Mouse (Mus musculus): ENCODE measurements around the gene Slc41a2. TPM values are rescaled to one million over a fixed set of nuclear protein-coding genes. Genes with fewer than 3 reads are reported as not detected.

Gene Slc41a2
- polyA plus RNA-seq, 1 experiment from 2014 or later = 0.36 TPM

GRCm38 (mm10) chr10:83287828-83288227, 49.9 kb downstream of the Slc41a2 start:
- WGBS = 85% methylated on average over 6 of the region's 6 CpGs
- Histone ChIP-seq H3K4me3 (no peak overlapping the region), H3K36me3 (replicated peaks) (no peaks in the 10 kb centered on the region), H3K4me1 (0 out of 2 replicates have a peak, but pooled peaks cover 5% of the 10 kb centered on the region), H3K27ac (no peak overlapping the region), H3K27me3 (ENCODE audit: poor library complexity, severe bottlenecking) (peaks cover 17% of the 10 kb centered on the region), H3K9me3 (no peaks in the 10 kb centered on the region)
- no peak for DNase-seq (ENCODE audit: extremely low spot score, low spot score)

GRCm38 (mm10) chr10:83286399-83286798, 51.3 kb downstream of the Slc41a2 start:
- Histone ChIP-seq H3K27ac (no peak overlapping the region), H3K9me3 (no peaks in the 10 kb centered on the region), H3K27me3 (ENCODE audit: poor library complexity, severe bottlenecking) (peaks cover 9% of the 10 kb centered on the region), H3K4me3 (no peak overlapping the region), H3K4me1 (0 out of 2 replicates have a peak, but pooled peaks cover 5% of the 10 kb centered on the region), H3K36me3 (replicated peaks) (no peaks in the 10 kb centered on the region)
- no peak for DNase-seq (ENCODE audit: extremely low spot score, low spot score)
- 78% methylated on average over 7 of the region's 7 CpGs for WGBS

GRCm38 (mm10) chr10:83285724-83286256, 51.9 kb downstream of the Slc41a2 start:
- H3K36me3 ChIP-seq (replicated peaks) = no peaks in the 10 kb centered on the region
- H3K4me1 ChIP-seq = 0 out of 2 replicates have a peak, but pooled peaks cover 5% of the 10 kb centered on the region
- no peak overlapping the region for H3K27ac ChIP-seq
- 75% methylated on average over 7 of the region's 7 CpGs for WGBS
- no peaks in the 10 kb centered on the region for H3K9me3 ChIP-seq
- H3K4me3 ChIP-seq = no peak overlapping the region
- H3K27me3 ChIP-seq (ENCODE audit: poor library complexity, severe bottlenecking) = 0 out of 2 replicates have a peak, but pooled peaks cover 2% of the 10 kb centered on the region
- DNase-seq (ENCODE audit: extremely low spot score, low spot score) = no peak

- Histone ChIP-seq H3K4me1 (0 out of 2 replicates have a peak, but pooled peaks cover 5% of the 10 kb centered on the region), H3K36me3 (replicated peaks) (no peaks in the 10 kb centered on the region), H3K4me3 (no peak overlapping the region), H3K9me3 (no peaks in the 10 kb centered on the region), H3K27me3 (ENCODE audit: poor library complexity, severe bottlenecking) (no peaks in the 10 kb centered on the region), H3K27ac (no peak overlapping the region)
- DNase-seq (ENCODE audit: extremely low spot score, low spot score) = no peak
- WGBS = 92% methylated on average over 4 of the region's 4 CpGs
Measured at GRCm38 (mm10) chr10:83284916-83285315, 52.8 kb downstream of the Slc41a2 start.

- no peaks in the 10 kb centered on the region for H3K36me3 ChIP-seq (replicated peaks)
- no peaks in the 10 kb centered on the region for H3K4me1 ChIP-seq
- no peak overlapping the region for H3K27ac ChIP-seq
- DNase-seq (ENCODE audit: extremely low spot score, low spot score) = no peak
- 48% methylated on average over 13 of the region's 13 CpGs for WGBS
- no peak overlapping the region for H3K4me3 ChIP-seq
- no peaks in the 10 kb centered on the region for H3K9me3 ChIP-seq
- H3K27me3 ChIP-seq (ENCODE audit: poor library complexity, severe bottlenecking) = no peaks in the 10 kb centered on the region
Measured at GRCm38 (mm10) chr10:83266731-83267130, 71.0 kb downstream of the Slc41a2 start.

- H3K27ac ChIP-seq = no peak overlapping the region
- no peaks in the 10 kb centered on the region for H3K4me1 ChIP-seq
- H3K9me3 ChIP-seq = no peaks in the 10 kb centered on the region
- no peak overlapping the region for H3K4me3 ChIP-seq
- H3K36me3 ChIP-seq (replicated peaks) = no peaks in the 10 kb centered on the region
- no peaks in the 10 kb centered on the region for H3K27me3 ChIP-seq (ENCODE audit: poor library complexity, severe bottlenecking)
- WGBS = 92% methylated on average over 5 of the region's 5 CpGs
- DNase-seq (ENCODE audit: extremely low spot score, low spot score) = no peak
Measured at GRCm38 (mm10) chr10:83266241-83266640, 71.4 kb downstream of the Slc41a2 start.

- Histone ChIP-seq H3K4me1 (no peaks in the 10 kb centered on the region), H3K4me3 (no peak overlapping the region), H3K27me3 (ENCODE audit: poor library complexity, severe bottlenecking) (no peaks in the 10 kb centered on the region), H3K27ac (no peak overlapping the region), H3K36me3 (replicated peaks) (no peaks in the 10 kb centered on the region), H3K9me3 (no peaks in the 10 kb centered on the region)
- DNase-seq (ENCODE audit: extremely low spot score, low spot score) = no peak
- 74% methylated on average over 8 of the region's 8 CpGs for whole genome bisulfite sequencing
Measured at GRCm38 (mm10) chr10:83264680-83265079, 73.0 kb downstream of the Slc41a2 start.

GRCm38 (mm10) chr10:83264056-83264455, 73.6 kb downstream of the Slc41a2 start:
- no peak for DNase-seq (ENCODE audit: extremely low spot score, low spot score)
- Histone ChIP-seq H3K9me3 (no peaks in the 10 kb centered on the region), H3K4me3 (no peak overlapping the region), H3K4me1 (no peaks in the 10 kb centered on the region), H3K27me3 (ENCODE audit: poor library complexity, severe bottlenecking) (no peaks in the 10 kb centered on the region), H3K36me3 (replicated peaks) (no peaks in the 10 kb centered on the region), H3K27ac (no peak overlapping the region)
- WGBS = 56% methylated on average over 2 of the region's 2 CpGs

- no peak overlapping the region for H3K27ac ChIP-seq
- no peak for DNase-seq (ENCODE audit: extremely low spot score, low spot score)
- H3K4me1 ChIP-seq = no peaks in the 10 kb centered on the region
- H3K27me3 ChIP-seq (ENCODE audit: poor library complexity, severe bottlenecking) = no peaks in the 10 kb centered on the region
- no peak overlapping the region for H3K4me3 ChIP-seq
- H3K9me3 ChIP-seq = no peaks in the 10 kb centered on the region
- 74% methylated on average over 4 of the region's 4 CpGs for WGBS
- H3K36me3 ChIP-seq (replicated peaks) = no peaks in the 10 kb centered on the region
Measured at GRCm38 (mm10) chr10:83261264-83261663, 76.4 kb downstream of the Slc41a2 start.

- Histone ChIP-seq H3K27ac (no peak overlapping the region), H3K4me1 (no peaks in the 10 kb centered on the region), H3K9me3 (no peaks in the 10 kb centered on the region), H3K36me3 (replicated peaks) (no peaks in the 10 kb centered on the region), H3K4me3 (no peak overlapping the region), H3K27me3 (ENCODE audit: poor library complexity, severe bottlenecking) (no peaks in the 10 kb centered on the region)
- WGBS = 64% methylated on average over 8 of the region's 8 CpGs
- no peak for DNase-seq (ENCODE audit: extremely low spot score, low spot score)
Measured at GRCm38 (mm10) chr10:83251377-83251776, 86.3 kb downstream of the Slc41a2 start.

GRCm38 (mm10) chr10:83248036-83248435, 89.6 kb downstream of the Slc41a2 start:
- peaks cover 6% of the 10 kb centered on the region; the same call in 1 of the 2 replicates for H3K4me1 ChIP-seq
- no peak overlapping the region for H3K4me3 ChIP-seq
- H3K9me3 ChIP-seq = no peaks in the 10 kb centered on the region
- H3K36me3 ChIP-seq (replicated peaks) = no peaks in the 10 kb centered on the region
- no peak overlapping the region for H3K27ac ChIP-seq
- WGBS = 87% methylated on average over 7 of the region's 7 CpGs
- DNase-seq (ENCODE audit: extremely low spot score, low spot score) = no peak
- H3K27me3 ChIP-seq (ENCODE audit: poor library complexity, severe bottlenecking) = no peaks in the 10 kb centered on the region

GRCm38 (mm10) chr10:83245720-83246119, 92.0 kb downstream of the Slc41a2 start:
- no peak overlapping the region for H3K27ac ChIP-seq
- peaks cover 8% of the 10 kb centered on the region; the same call in 1 of the 2 replicates for H3K4me1 ChIP-seq
- H3K36me3 ChIP-seq (replicated peaks) = no peaks in the 10 kb centered on the region
- no peak for DNase-seq (ENCODE audit: extremely low spot score, low spot score)
- H3K4me3 ChIP-seq = no peak overlapping the region
- no peaks in the 10 kb centered on the region for H3K9me3 ChIP-seq
- H3K27me3 ChIP-seq (ENCODE audit: poor library complexity, severe bottlenecking) = no peaks in the 10 kb centered on the region
- WGBS = 72% methylated on average over 7 of the region's 7 CpGs

- no peaks in the 10 kb centered on the region for H3K9me3 ChIP-seq
- H3K4me1 ChIP-seq = peaks cover 8% of the 10 kb centered on the region; the same call in 1 of the 2 replicates
- DNase-seq (ENCODE audit: extremely low spot score, low spot score) = no peak
- 62% methylated on average over 6 of the region's 6 CpGs for WGBS
- H3K4me3 ChIP-seq = no peak overlapping the region
- H3K27ac ChIP-seq = no peak overlapping the region
- no peaks in the 10 kb centered on the region; the same call in 1 of the 2 replicates for H3K27me3 ChIP-seq (ENCODE audit: poor library complexity, severe bottlenecking)
- H3K36me3 ChIP-seq (replicated peaks) = no peaks in the 10 kb centered on the region
Measured at GRCm38 (mm10) chr10:83244131-83244530, 93.6 kb downstream of the Slc41a2 start.

Measured in forebrain, embryonic 10.5 days (tissue).